Mouse (Mus musculus): ENCODE data around the gene Zfp300. TPM values are rescaled to one million over a fixed set of nuclear protein-coding genes. Genes with fewer than 3 reads are reported as not detected.

Zfp300 gene
- polyA plus RNA-seq (2014; fragmentation: Illumina TruSeq; extraction: RNeasy Lipid Tissue Mini Kit (QIAGEN cat#74804); ENCODE audit: low read depth, low replicate concordance), result 2.0 TPM

GRCm38 (mm10) chrX:21088983-21089866 lies at the start of gene Zfp300:
Gene Zfp300 (minus strand): TSS chrX:21089527.

GRCm38 (mm10) chrX:21115520-21115919 lies 26.2 kb upstream of the Zfp300 start, which contains the start of gene Ssxa1:
Gene Ssxa1 (plus strand): TSS chrX:21115820.

GRCm38 (mm10) chrX:21068106-21068505 lies 21.2 kb downstream of the Zfp300 start, which contains the start of gene Spaca5:
Gene Spaca5 (plus strand): TSS chrX:21068406.

GRCm38 (mm10) chrX:21061866-21062543 lies 27.3 kb downstream of the Zfp300 start, which contains the start of gene Zfp182:
Gene Zfp182 (minus strand): TSS chrX:21062316.

Other genes with a start within 250 kb of the Zfp300 start
- gene Timp1, start 219.4 kb downstream of the Zfp300 start, polyA plus RNA-seq (2014; fragmentation: Illumina TruSeq; extraction: RNeasy Lipid Tissue Mini Kit (QIAGEN cat#74804); ENCODE audit: low read depth, low replicate concordance), result not detected
- 3.0 TPM for gene Syn1, start 168.5 kb downstream of the Zfp300 start, polyA plus RNA-seq (2014; fragmentation: Illumina TruSeq; extraction: RNeasy Lipid Tissue Mini Kit (QIAGEN cat#74804); ENCODE audit: low read depth, low replicate concordance)
- 2.5 TPM for gene Cfp, start 158.0 kb downstream of the Zfp300 start, polyA plus RNA-seq (2014; fragmentation: Illumina TruSeq; extraction: RNeasy Lipid Tissue Mini Kit (QIAGEN cat#74804); ENCODE audit: low read depth, low replicate concordance)
- 7.0 TPM for gene Elk1, start 138.9 kb downstream of the Zfp300 start, polyA plus RNA-seq (2014; fragmentation: Illumina TruSeq; extraction: RNeasy Lipid Tissue Mini Kit (QIAGEN cat#74804); ENCODE audit: low read depth, low replicate concordance)
- 22.0 TPM for gene Uxt, start 127.5 kb downstream of the Zfp300 start, polyA plus RNA-seq (2014; fragmentation: Illumina TruSeq; extraction: RNeasy Lipid Tissue Mini Kit (QIAGEN cat#74804); ENCODE audit: low read depth, low replicate concordance)
- gene Zfp182, start 27.2 kb downstream of the Zfp300 start, polyA plus RNA-seq (2014; fragmentation: Illumina TruSeq; extraction: RNeasy Lipid Tissue Mini Kit (QIAGEN cat#74804); ENCODE audit: low read depth, low replicate concordance), result 69.1 TPM
- not detected for gene Spaca5, start 21.1 kb downstream of the Zfp300 start, polyA plus RNA-seq (2014; fragmentation: Illumina TruSeq; extraction: RNeasy Lipid Tissue Mini Kit (QIAGEN cat#74804); ENCODE audit: low read depth, low replicate concordance)
- gene Ssxa1, start 26.3 kb upstream of the Zfp300 start, polyA plus RNA-seq (2014; fragmentation: Illumina TruSeq; extraction: RNeasy Lipid Tissue Mini Kit (QIAGEN cat#74804); ENCODE audit: low read depth, low replicate concordance), result not detected
- not detected for gene Gm21876, start 86.1 kb upstream of the Zfp300 start, polyA plus RNA-seq (2014; fragmentation: Illumina TruSeq; extraction: RNeasy Lipid Tissue Mini Kit (QIAGEN cat#74804); ENCODE audit: low read depth, low replicate concordance)

Measured in sigmoid colon, adult 10 weeks (tissue).